ENCODE assay signal across 9 mouse cellular contexts in the genomic region with DNA sequence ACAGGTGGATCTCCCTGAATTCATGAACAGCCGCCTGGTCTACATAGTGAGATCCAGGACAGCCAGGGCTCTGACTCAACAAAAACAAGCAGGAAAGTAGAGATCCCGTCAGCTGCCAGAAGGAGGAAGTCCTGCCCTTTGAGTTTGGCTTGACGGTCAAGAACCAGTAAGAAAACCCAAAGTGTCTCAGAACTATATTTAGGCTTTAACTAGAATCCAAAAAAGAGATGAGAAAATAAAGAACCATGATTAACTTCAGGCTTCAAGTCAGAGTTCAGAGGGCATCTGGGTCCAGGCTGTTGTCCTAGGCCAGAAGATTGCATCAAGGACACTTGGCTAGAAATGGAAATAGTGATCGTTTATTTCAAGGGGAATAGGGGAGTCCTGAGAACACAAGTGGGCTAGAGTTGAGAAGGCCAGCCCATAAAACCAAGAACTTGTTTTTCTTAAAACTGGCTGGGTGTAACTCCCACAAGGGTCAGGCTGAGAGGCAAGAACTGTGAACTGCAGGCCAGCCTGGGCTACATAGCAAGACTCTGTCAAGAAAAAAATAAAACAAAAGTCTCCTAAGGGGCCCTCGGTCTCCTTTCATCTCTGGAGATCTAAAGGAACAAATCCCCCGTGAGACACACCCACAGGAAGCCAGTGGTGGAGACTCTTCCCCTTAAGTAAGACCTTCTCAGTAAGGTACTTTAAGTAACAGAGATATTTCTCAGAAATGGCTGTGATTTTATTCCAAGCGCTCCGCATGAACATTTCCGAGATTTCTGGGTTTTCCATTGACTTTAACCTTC. TPM values are rescaled to one million over a fixed set of nuclear protein-coding genes. Genes with fewer than 3 reads are reported as not detected.
DNase-seq lines count a peak whose midpoint lies in the region; TF ChIP-seq lines count a peak whose summit lies in the region.
"Had no signal": no experiment of that assay in that cellular context is flagged by ENCODE, and none has a peak within 500 bp of the region (broad histone marks: within the 10 kb centered on the region; RNA-seq: fewer than 3 reads in every experiment).

No protein-coding gene starts in this region.

- no peak for TF ChIP-seq CTCF in testis, adult 2 months (IDR thresholded peaks at IDR 0.05; ENCODE audit: control insufficient read depth, insufficient read depth, insufficient replicate concordance, low read depth, low read length)
- TF ChIP-seq CTCF in lung, adult 2 months (IDR thresholded peaks at IDR 0.05; ENCODE audit: insufficient read depth, low read length): 0 out of 2 replicates have a peak, but pooled peaks have one; percentile 19

- 44% methylated on average over 9 of the region's 9 CpGs for WGBS in lung, adult 2 months
- 85% methylated on average over 9 of the region's 9 CpGs for WGBS in embryonic facial prominence, embryonic 10.5 days

- no peaks in the 10 kb centered on the region for H3K36me3 ChIP-seq in testis, adult 2 months (ENCODE audit: control insufficient read depth, insufficient read depth, low read length)
- no peaks in the 10 kb centered on the region for H3K36me3 ChIP-seq in embryonic facial prominence, embryonic 10.5 days (replicated peaks)
- H3K36me3 ChIP-seq: hindbrain, embryonic 12.5 days had no signal

- H3K9me3 ChIP-seq in embryonic facial prominence, embryonic 10.5 days: no peaks in the 10 kb centered on the region
- H3K9me3 ChIP-seq: hindbrain, embryonic 12.5 days had no signal

- H3K27ac ChIP-seq in testis, adult 2 months (ENCODE audit: control insufficient read depth, insufficient read depth, low read depth, low read length): peak overlapping the region; percentile 7; the same call in 1 of the 2 replicates
- no peak overlapping the region for H3K27ac ChIP-seq in embryonic facial prominence, embryonic 10.5 days (replicated peaks)
- H3K27ac ChIP-seq: hindbrain, embryonic 12.5 days had no signal

- no peak overlapping the region for H3K4me3 ChIP-seq in testis, adult 2 months (ENCODE audit: control insufficient read depth, low read depth, low read length)
- no peak overlapping the region for H3K4me3 ChIP-seq in lung, adult 2 months (replicated peaks; ENCODE audit: extremely low read depth, low read depth, low read length)
- no peak overlapping the region for H3K4me3 ChIP-seq in embryonic facial prominence, embryonic 10.5 days
- H3K4me3 ChIP-seq: hindbrain, embryonic 12.5 days had no signal

- no peak for DNase-seq in testis, postnatal 10 days (ENCODE audit: low spot score)
- DNase-seq in fibroblast of lung, adult 2 months (ENCODE audit: low read depth): peak; percentile 70
- DNase-seq in lung, adult 2 months: peak; percentile 9
- no peak for DNase-seq in cerebellum, postnatal 14 days
- no peak for DNase-seq in embryonic facial prominence, embryonic 10.5 days (ENCODE audit: low spot score)
- no peak for DNase-seq in right cerebral cortex, postnatal 36 days (ENCODE audit: low spot score in 2 of 2)
- DNase-seq: cerebellum, adult 11 months had no signal

- no peak for TF ChIP-seq POLR2A in testis, adult 2 months (IDR thresholded peaks at IDR 0.05; ENCODE audit: control insufficient read depth, low read depth, low read length)
- no peak for TF ChIP-seq POLR2A in lung, adult 2 months (IDR thresholded peaks at IDR 0.05; ENCODE audit: borderline replicate concordance, extremely low read depth, low read depth, low read length)

- no peaks in the 10 kb centered on the region for H3K27me3 ChIP-seq in testis, adult 2 months (ENCODE audit: control insufficient read depth, insufficient read depth, low read length)
- H3K27me3 ChIP-seq in embryonic facial prominence, embryonic 10.5 days (replicated peaks; ENCODE audit: low read depth, poor library complexity, severe bottlenecking): 0 out of 2 replicates have a peak, but pooled peaks cover 2% of the 10 kb centered on the region
- H3K27me3 ChIP-seq: hindbrain, embryonic 12.5 days had no signal

- H3K4me1 ChIP-seq in testis, adult 2 months (ENCODE audit: control insufficient read depth, insufficient read depth, low read length): peaks cover 3% of the 10 kb centered on the region
- peaks cover 19% of the 10 kb centered on the region; the same call in 1 of the 2 replicates for H3K4me1 ChIP-seq in lung, adult 2 months (ENCODE audit: control insufficient read depth, insufficient read depth, low read length)
- H3K4me1 ChIP-seq in embryonic facial prominence, embryonic 10.5 days: peaks cover 19% of the 10 kb centered on the region

RNA-seq across cellular contexts. Expression of a gene that starts 32.7 kb away (rescaled TPM):
- 0.12 and 0.24 TPM in 2 replicates for polyA plus RNA-seq in testis, adult 2 months (2012; rRNA removed)
- 15.1 and 16.3 TPM in 2 replicates for polyA plus RNA-seq in lung, adult 2 months (2012; rRNA removed)
- 2.5 and 2.7 TPM in 2 replicates for polyA plus RNA-seq in embryonic facial prominence, embryonic 10.5 days (2016; fragmentation: Nextera tagmentation; extraction: Ambion mirVana)

RNA-seq across cellular contexts. Expression of a gene that starts 49.1 kb away (rescaled TPM):
- 0.93 and 1.1 TPM in 2 replicates for polyA plus RNA-seq in testis, adult 2 months (2012; rRNA removed)
- polyA plus RNA-seq in lung, adult 2 months (2012; rRNA removed): 19.8 and 22.6 TPM in 2 replicates
- polyA plus RNA-seq in embryonic facial prominence, embryonic 10.5 days (2016; fragmentation: Nextera tagmentation; extraction: Ambion mirVana): 0.41 and 0.61 TPM in 2 replicates

Comparison
In these comparisons a context has a peak if more than half of its experiments do, and no peak if none do; other contexts are left out.
1. DNase-seq: peak in fibroblast of lung, adult 2 months (single experiment) and lung, adult 2 months (single experiment); none in testis, postnatal 10 days (single experiment), cerebellum, postnatal 14 days (0 of 2), embryonic facial prominence, embryonic 10.5 days (single experiment) and right cerebral cortex, postnatal 36 days (0 of 2).